Mouse (Mus musculus) spleen, adult 2 months (tissue): ENCODE data around the gene Lyst.

Experiments
- CTCF ChIP-seq: fragments of 200-500 bp; IDR thresholded peaks from 2 replicates; pipeline ENCODE4 v1.5.1; 2011; ENCODE audit warnings: mild to moderate bottlenecking, inconsistent platforms; ENCODE audit not compliant: insufficient read depth, insufficient read length, insufficient replicate concordance; ENCODE audit errors: extremely low read depth
- POLR2A ChIP-seq: fragments of 200-500 bp; IDR thresholded peaks from 2 replicates; pipeline ENCODE4 v1.6.1; 2011; ENCODE audit warnings: low read depth, low read length, inconsistent platforms

GRCm38 (mm10) chr13:13596424-13597044 lies 6.3 kb downstream of the Lyst start:
- TF ChIP-seq CTCF, result no peak
- no peak for TF ChIP-seq POLR2A
